Mouse (Mus musculus): Measurements from ENCODE around the gene Tmem98. TPM values are rescaled to one million over a fixed set of nuclear protein-coding genes. Genes with fewer than 3 reads are reported as not detected.

Tmem98 gene
- not detected for polyA plus RNA-seq (2017; shearing (Covaris generic))

GRCm38 (mm10) chr11:80809993-80810821 lies at the start of gene Tmem98:
TSS of gene Tmem98 (plus strand) at chr11:80810175.
- no peak for ATAC-seq

GRCm38 (mm10) chr11:80761285-80761974 lies 48.5 kb upstream of the Tmem98 start:
- no peak for ATAC-seq

GRCm38 (mm10) chr11:80762066-80762465 lies 47.9 kb upstream of the Tmem98 start:
- ATAC-seq = no peak

GRCm38 (mm10) chr11:80766068-80766467 lies 43.9 kb upstream of the Tmem98 start:
- ATAC-seq = no peak

- ATAC-seq = no peak
These were observed 43.3 kb upstream of the Tmem98 start for GRCm38 (mm10) chr11:80766472-80767319.

GRCm38 (mm10) chr11:80767320-80767617 lies 42.7 kb upstream of the Tmem98 start:
- ATAC-seq = no peak

- ATAC-seq = no peak
These were observed 38.8 kb upstream of the Tmem98 start for GRCm38 (mm10) chr11:80771186-80771585.

- no peak for ATAC-seq
These were observed 38.3 kb upstream of the Tmem98 start for GRCm38 (mm10) chr11:80771596-80772250.

GRCm38 (mm10) chr11:80772595-80773210 lies 37.3 kb upstream of the Tmem98 start:
- ATAC-seq = no peak

- no peak for ATAC-seq
These were observed 34.4 kb upstream of the Tmem98 start for GRCm38 (mm10) chr11:80775535-80775934.

GRCm38 (mm10) chr11:80777708-80778107 lies 32.3 kb upstream of the Tmem98 start:
- ATAC-seq = no peak

GRCm38 (mm10) chr11:80778157-80778556 lies 31.8 kb upstream of the Tmem98 start:
- ATAC-seq = no peak

- ATAC-seq = no peak
These were observed 31.0 kb upstream of the Tmem98 start for GRCm38 (mm10) chr11:80778916-80779526.

GRCm38 (mm10) chr11:80779527-80780344 lies 30.2 kb upstream of the Tmem98 start, which contains the start of gene Myo1d:
TSS of gene Myo1d (minus strand) at chr11:80780025.
- ATAC-seq = peak; percentile 79

- no peak for ATAC-seq
These were observed 28.4 kb upstream of the Tmem98 start for GRCm38 (mm10) chr11:80781535-80781934.

- no peak for ATAC-seq
These were observed 26.5 kb upstream of the Tmem98 start for GRCm38 (mm10) chr11:80783460-80783859.

GRCm38 (mm10) chr11:80784294-80784743 lies 25.7 kb upstream of the Tmem98 start:
- no peak for ATAC-seq

GRCm38 (mm10) chr11:80785672-80786071 lies 24.3 kb upstream of the Tmem98 start:
- peak; percentile 83 for ATAC-seq

- ATAC-seq = no peak
These were observed 20.2 kb upstream of the Tmem98 start for GRCm38 (mm10) chr11:80789647-80790240.

GRCm38 (mm10) chr11:80790413-80790812 lies 19.6 kb upstream of the Tmem98 start:
- ATAC-seq = no peak
